ENCODE assay signal across 28 mouse cellular contexts in genomic region chr17:73797706-73798105, GRCm38 (mm10).
"Had no signal": no experiment of that assay in that cellular context is flagged by ENCODE, and none has a peak within 500 bp of the region (broad histone marks: within the 10 kb centered on the region; RNA-seq: fewer than 3 reads in every experiment).

No protein-coding gene starts in this region.

- H3K27me3 ChIP-seq: heart, embryonic 12.5 days; heart, embryonic 15.5 days; hindbrain, embryonic 12.5 days; hindbrain, embryonic 13.5 days; hindbrain, embryonic 15.5 days; kidney, embryonic 15.5 days had no signal

- DNase-seq: heart, postnatal 10 days; heart, postnatal 4 days; kidney, adult 11 months; kidney, adult 18-20 months; kidney, adult 2 months; kidney, adult 8-10 months; kidney, adult 9 months; kidney, postnatal 10 days; kidney, postnatal 14 days; kidney, postnatal 25 days; kidney, postnatal 36 days; kidney, postnatal 4 days; layer of hippocampus, adult 9-11 months; layer of hippocampus, postnatal 36 days had no signal

- H3K4me3 ChIP-seq: heart, embryonic 12.5 days; heart, embryonic 13.5 days; heart, embryonic 15.5 days; hindbrain, embryonic 10.5 days; hindbrain, embryonic 12.5 days; hindbrain, embryonic 13.5 days; hindbrain, embryonic 15.5 days; intestine, embryonic 15.5 days; kidney, embryonic 15.5 days; layer of hippocampus, adult 2 months; left cerebral cortex, adult 2 months had no signal

- H3K4me1 ChIP-seq: heart, embryonic 12.5 days; heart, embryonic 13.5 days; heart, embryonic 15.5 days; hindbrain, embryonic 10.5 days; hindbrain, embryonic 12.5 days; hindbrain, embryonic 13.5 days; hindbrain, embryonic 15.5 days; intestine, embryonic 15.5 days; kidney, embryonic 15.5 days had no signal

- H3K36me3 ChIP-seq: heart, embryonic 12.5 days; heart, embryonic 13.5 days; heart, embryonic 15.5 days; hindbrain, embryonic 10.5 days; hindbrain, embryonic 12.5 days; hindbrain, embryonic 13.5 days; hindbrain, embryonic 15.5 days; intestine, embryonic 15.5 days; kidney, embryonic 15.5 days had no signal

- H3K9me3 ChIP-seq: heart, embryonic 12.5 days; heart, embryonic 13.5 days; heart, embryonic 15.5 days; hindbrain, embryonic 10.5 days; hindbrain, embryonic 12.5 days; hindbrain, embryonic 13.5 days; hindbrain, embryonic 15.5 days; intestine, embryonic 15.5 days; kidney, embryonic 15.5 days had no signal

- H3K27ac ChIP-seq: heart, embryonic 13.5 days; heart, embryonic 15.5 days; hindbrain, embryonic 10.5 days; hindbrain, embryonic 12.5 days; hindbrain, embryonic 13.5 days; hindbrain, embryonic 14.5 days; hindbrain, embryonic 15.5 days; hindbrain, postnatal 0 days; intestine, embryonic 15.5 days; kidney, embryonic 15.5 days; kidney, postnatal 0 days; layer of hippocampus, adult 2 months; left cerebral cortex, adult 2 months had no signal
